ENCODE assay signal across 8 mouse cellular contexts in genomic region chr6:118197440-118197975, GRCm38 (mm10). TPM values are rescaled to one million over a fixed set of nuclear protein-coding genes. Genes with fewer than 3 reads are reported as not detected.
DNase-seq lines count a peak whose midpoint lies in the region; ATAC-seq lines count a peak whose summit lies in the region.
"Had no signal": no experiment of that assay in that cellular context is flagged by ENCODE, and none has a peak within 500 bp of the region (broad histone marks: within the 10 kb centered on the region; RNA-seq: fewer than 3 reads in every experiment).

Ret (minus strand) TSS chr6:118197718.

- H3K4me3 ChIP-seq in lung, embryonic 15.5 days = peak within 1 kb of the TSS; percentile 58
- peak within 1 kb of the TSS; percentile 66 for H3K4me3 ChIP-seq in embryonic facial prominence, embryonic 14.5 days (ENCODE audit: low read depth, low read length)
- peak within 1 kb of the TSS; percentile 63 for H3K4me3 ChIP-seq in intestine, embryonic 15.5 days (replicated peaks)

- H3K27ac ChIP-seq in lung, embryonic 15.5 days = no peak within 1 kb of the TSS
- H3K27ac ChIP-seq in embryonic facial prominence, embryonic 14.5 days (replicated peaks; ENCODE audit: low read depth, low read length) = no peak within 1 kb of the TSS
- H3K27ac ChIP-seq in intestine, embryonic 15.5 days = 0 out of 2 replicates have a peak within 1 kb of the TSS, but pooled peaks have one; percentile 23

- ATAC-seq in lung, embryonic 15.5 days (ENCODE audit: borderline replicate concordance, extremely low read depth, low FRiP score, low TSS enrichment) = no peak
- no peak for ATAC-seq in embryonic facial prominence, embryonic 14.5 days (ENCODE audit: low read depth)
- ATAC-seq in intestine, embryonic 15.5 days = peak; percentile 35

- no peak for DNase-seq in lung, adult 18-20 months
- no peak for DNase-seq in embryonic facial prominence, embryonic 14.5 days (ENCODE audit: low spot score)
- peak; percentile 55 for DNase-seq in retina, embryonic 14.5 days (ENCODE audit: low spot score)
- DNase-seq in thymus, adult 18-20 months = no peak
- no peak for DNase-seq in layer of hippocampus, postnatal 10 days (ENCODE audit: low spot score in 2 of 2)

- 1% methylated on average over 26 of the region's 26 CpGs for WGBS in lung, embryonic 15.5 days
- under 1% methylated on average over 22 of the region's 26 CpGs for WGBS in embryonic facial prominence, embryonic 14.5 days
- under 1% methylated on average over 26 of the region's 26 CpGs for WGBS in intestine, embryonic 15.5 days

- H3K36me3 ChIP-seq in lung, embryonic 15.5 days = no peaks in the 10 kb centered on the region
- H3K36me3 ChIP-seq in embryonic facial prominence, embryonic 14.5 days (ENCODE audit: control insufficient read depth, insufficient read depth, low read length) = no peaks in the 10 kb centered on the region
- no peaks in the 10 kb centered on the region for H3K36me3 ChIP-seq in intestine, embryonic 15.5 days

- H3K9me3 ChIP-seq in lung, embryonic 15.5 days = no peaks in the 10 kb centered on the region
- no peaks in the 10 kb centered on the region for H3K9me3 ChIP-seq in embryonic facial prominence, embryonic 14.5 days (ENCODE audit: control insufficient read depth, low read length)
- no peaks in the 10 kb centered on the region for H3K9me3 ChIP-seq in intestine, embryonic 15.5 days

- H3K4me2 ChIP-seq in lung, embryonic 15.5 days = peak within 1 kb of the TSS; percentile 99
- H3K4me2 ChIP-seq in embryonic facial prominence, embryonic 14.5 days (ENCODE audit: low read depth, low read length) = peak within 1 kb of the TSS; percentile 99
- H3K4me2 ChIP-seq in intestine, embryonic 15.5 days (replicated peaks) = peak within 1 kb of the TSS; percentile 99

- H3K27me3 ChIP-seq in lung, embryonic 15.5 days = peaks cover 72% of the 10 kb centered on the region
- H3K27me3 ChIP-seq in embryonic facial prominence, embryonic 14.5 days (replicated peaks; ENCODE audit: control insufficient read depth, insufficient read depth, low read length) = peaks cover 63% of the 10 kb centered on the region
- H3K27me3 ChIP-seq in intestine, embryonic 15.5 days (replicated peaks) = peaks cover 46% of the 10 kb centered on the region

- peak within 1 kb of the TSS; percentile 40 for H3K9ac ChIP-seq in lung, embryonic 15.5 days
- peak within 1 kb of the TSS; percentile 49 for H3K9ac ChIP-seq in embryonic facial prominence, embryonic 14.5 days (ENCODE audit: low read depth, low read length)
- peak within 1 kb of the TSS; percentile 47 for H3K9ac ChIP-seq in intestine, embryonic 15.5 days

- H3K4me1 ChIP-seq in lung, embryonic 15.5 days = peaks cover 12% of the 10 kb centered on the region
- H3K4me1 ChIP-seq in embryonic facial prominence, embryonic 14.5 days (ENCODE audit: control insufficient read depth, insufficient read depth, low read length) = no peaks in the 10 kb centered on the region
- peaks cover 11% of the 10 kb centered on the region; the same call in 1 of the 2 replicates for H3K4me1 ChIP-seq in intestine, embryonic 15.5 days (replicated peaks)

RNA-seq across cellular contexts. Expression of gene Ret, which starts in this region (rescaled TPM):
- 2.4 and 2.6 TPM in 2 replicates for polyA plus RNA-seq in lung, embryonic 15.5 days (2015; fragmentation: Nextera tagmentation; extraction: Ambion mirVana)
- 6.5 and 7.4 TPM in 2 replicates for polyA plus RNA-seq in embryonic facial prominence, embryonic 14.5 days (2014; fragmentation: Nextera tagmentation; extraction: Ambion mirVana)
- 14.7 and 16.7 TPM in 2 replicates for polyA plus RNA-seq in intestine, embryonic 15.5 days (2015; fragmentation: Nextera tagmentation; extraction: Ambion mirVana)
- 1 to 10 TPM; 6.4 to 6.8 TPM for total RNA-seq in layer of hippocampus, postnatal 10 days (2021)
- total RNA-seq: common myeloid progenitor, adult 5-6 weeks had no signal
